Mouse (Mus musculus) MEL (cell line): ENCODE measurements around the gene Tldc2.

Source experiments
- GATA1 ChIP-seq: IDR thresholded peaks from 2 replicates; pipeline ENCODE4 v1.6.1; 2011; ENCODE audit warnings: low read depth, low read length, improper control_type of control experiment
- MAZ ChIP-seq: IDR thresholded peaks from 2 replicates; pipeline ENCODE4 v1.6.1; 2012; ENCODE audit warnings: low read depth, mild to moderate bottlenecking, inconsistent platforms, low read length, improper control_type of control experiment
- NRF1 ChIP-seq: IDR thresholded peaks from 2 replicates; pipeline ENCODE4 v1.6.1; 2014; ENCODE audit warnings: low read depth, mild to moderate bottlenecking, inconsistent platforms, low read length, improper control_type of control experiment, moderate library complexity; ENCODE audit not compliant: poor library complexity, insufficient read depth, severe bottlenecking
- POLR2AphosphoS2 ChIP-seq: IDR thresholded peaks from 2 replicates; pipeline ENCODE4 v1.6.1; 2011; ENCODE audit warnings: low read length, improper control_type of control experiment

DNA sequence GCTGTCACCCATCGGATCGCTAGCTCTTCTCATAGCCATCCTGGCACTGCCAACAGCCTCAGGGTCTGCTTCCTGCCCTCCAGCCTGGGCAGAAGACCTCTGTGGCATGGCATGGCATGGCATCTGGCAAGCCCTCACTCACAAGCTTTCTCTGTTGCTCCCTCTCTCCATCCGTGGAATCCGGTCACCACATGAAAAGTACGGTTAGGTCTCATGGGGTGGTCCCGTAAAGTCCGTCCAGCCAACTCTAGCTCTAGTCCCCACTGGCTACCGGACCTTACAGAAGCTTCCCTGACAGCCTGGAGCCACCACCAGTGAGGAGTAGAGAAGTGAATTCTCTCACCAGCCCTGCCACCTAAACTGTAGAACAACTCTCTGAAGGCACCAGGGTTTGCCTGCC is 5.5 kb upstream of the Tldc2 start:
- TF ChIP-seq POLR2AphosphoS2 (no peak), MAZ (no peak), GATA1 (no peak), NRF1 (no peak)
